Mouse (Mus musculus): Measurements from ENCODE around the gene Lgals4.

- no peak for TF ChIP-seq CTCF (IDR thresholded peaks at IDR 0.05; ENCODE audit: low read depth, low read length)
- TF ChIP-seq POLR2A (IDR thresholded peaks at IDR 0.05; ENCODE audit: insufficient read depth, low read length), result no peak
These were observed 21.9 kb upstream of the Lgals4 start for GRCm38 (mm10) chr7:28811640-28812275.
